Mouse (Mus musculus) olfactory bulb, adult 2 months (tissue): ENCODE data around the gene Ciao2a.

Experiments used
- CTCF ChIP-seq: fragments of 200-500 bp; IDR thresholded peaks from 2 replicates; pipeline ENCODE4 v1.5.1; 2012; ENCODE audit warnings: low read depth, mild to moderate bottlenecking, low read length, moderate library complexity; ENCODE audit not compliant: insufficient read depth
- POLR2A ChIP-seq: fragments of 200-500 bp; IDR thresholded peaks from 2 replicates; pipeline ENCODE4 v1.6.1; 2012; ENCODE audit warnings: mild to moderate bottlenecking, low read depth, low read length, moderate library complexity; ENCODE audit not compliant: insufficient read depth

GRCm38 (mm10) chr9:66146141-66146540 is 19.7 kb downstream of the Ciao2a start:
- TF ChIP-seq CTCF, result no peak
- no peak for TF ChIP-seq POLR2A
